In the genomic region with DNA sequence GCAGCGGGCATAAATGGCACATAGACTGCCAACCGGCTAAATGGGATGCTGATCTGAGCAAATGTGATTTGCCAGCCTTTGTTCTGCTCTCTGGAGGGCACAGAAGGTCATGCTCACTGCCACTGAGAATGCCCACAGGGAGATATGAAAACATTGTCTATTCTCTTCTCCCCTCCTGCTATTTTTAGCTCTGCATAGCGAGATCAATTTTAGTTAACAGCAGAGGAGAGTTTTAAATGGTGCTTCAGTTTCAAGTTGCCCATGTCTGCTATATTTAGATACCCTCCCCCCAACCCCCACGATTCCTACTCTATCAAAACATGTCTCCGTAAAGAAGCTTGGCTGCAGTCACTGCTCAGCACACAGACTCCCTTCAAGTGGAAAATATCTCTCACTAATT, we compare ENCODE assay signal across 9 mouse cellular contexts. TPM values are rescaled to one million over a fixed set of nuclear protein-coding genes. Genes with fewer than 3 reads are reported as not detected.
DNase-seq lines count a peak whose midpoint lies in the region; ATAC-seq lines count a peak whose summit lies in the region.
"Had no signal": no experiment of that assay in that cellular context is flagged by ENCODE, and none has a peak within 500 bp of the region (broad histone marks: within the 10 kb centered on the region; RNA-seq: fewer than 3 reads in every experiment).

No protein-coding gene starts in this region.

- H3K36me3 ChIP-seq in heart, embryonic 15.5 days = no peaks in the 10 kb centered on the region
- no peaks in the 10 kb centered on the region for H3K36me3 ChIP-seq in midbrain, embryonic 14.5 days (ENCODE audit: control insufficient read depth, insufficient read depth, low read length)

- DNase-seq in heart, adult 11 months = peak; percentile 94
- DNase-seq in heart, postnatal 25 days (ENCODE audit: low spot score) = no peak
- DNase-seq in cerebellum, postnatal 10 days = peak; percentile 60 to 61
- DNase-seq in midbrain, embryonic 14.5 days = peak; percentile 73
- DNase-seq in adrenal gland, adult (ENCODE audit: inconsistent age in 2 of 2, low spot score in 1 of 2) = no peak
- DNase-seq in gastrocnemius, postnatal 10 days = no peak
- no peak for DNase-seq in kidney, postnatal 25 days

- H3K27me3 ChIP-seq in heart, embryonic 15.5 days = no peaks in the 10 kb centered on the region
- H3K27me3 ChIP-seq in midbrain, embryonic 14.5 days (ENCODE audit: control insufficient read depth, insufficient read depth, low read length) = no peaks in the 10 kb centered on the region

- peaks cover 37% of the 10 kb centered on the region for H3K4me1 ChIP-seq in heart, embryonic 15.5 days (replicated peaks)
- H3K4me1 ChIP-seq in midbrain, embryonic 14.5 days (ENCODE audit: control insufficient read depth, insufficient read depth, low read length) = peaks cover 14% of the 10 kb centered on the region; the same call in 1 of the 2 replicates

- peak overlapping the region; percentile 90 for H3K27ac ChIP-seq in heart, embryonic 15.5 days
- peak overlapping the region; percentile 74 for H3K27ac ChIP-seq in midbrain, embryonic 14.5 days (replicated peaks; ENCODE audit: low read depth, low read length)
- H3K27ac ChIP-seq: macrophage had no signal

- 8% methylated on average over 5 of the region's 5 CpGs for WGBS in heart, embryonic 15.5 days
- WGBS in midbrain, embryonic 14.5 days = 19% methylated on average over 5 of the region's 5 CpGs

- intact Hi-C loops in heart, postnatal 25 days (cut with DNase I) = loop anchor here (5.0 kb wide), 1 partner anchor 224 kb away; the partner anchor contains the start of gene Rcan2

- peak overlapping the region; percentile 17; the same call in 1 of the 2 replicates for H3K4me2 ChIP-seq in heart, embryonic 15.5 days
- peak overlapping the region; percentile 6; the same call in 1 of the 2 replicates for H3K4me2 ChIP-seq in midbrain, embryonic 14.5 days (ENCODE audit: low read length)

- peak; percentile 87 for ATAC-seq in heart, embryonic 15.5 days (replicated peaks; ENCODE audit: insufficient number of reproducible peaks, insufficient read depth, low FRiP score, low read depth)
- peak; percentile 48; the same call in 1 of the 2 replicates for ATAC-seq in midbrain, embryonic 14.5 days (ENCODE audit: low FRiP score, low TSS enrichment)

- no peak overlapping the region for H3K4me3 ChIP-seq in heart, embryonic 15.5 days
- H3K4me3 ChIP-seq in midbrain, embryonic 14.5 days (replicated peaks; ENCODE audit: low read depth, low read length) = no peak overlapping the region

- H3K9ac ChIP-seq in heart, embryonic 15.5 days = no peak overlapping the region
- no peak overlapping the region for H3K9ac ChIP-seq in midbrain, embryonic 14.5 days (replicated peaks; ENCODE audit: low read length)

- no peaks in the 10 kb centered on the region for H3K9me3 ChIP-seq in heart, embryonic 15.5 days (replicated peaks)
- no peaks in the 10 kb centered on the region for H3K9me3 ChIP-seq in midbrain, embryonic 14.5 days (ENCODE audit: control insufficient read depth, low read length)

RNA-seq across cellular contexts. Expression of gene Enpp5, which starts 52.2 kb away (rescaled TPM):
- 10 to 100 TPM; 10.1 to 10.6 TPM for total RNA-seq in heart, postnatal 25 days (2021)
- polyA plus RNA-seq in heart, embryonic 15.5 days (2015; fragmentation: Nextera tagmentation; extraction: Ambion mirVana) = 16.0 and 20.5 TPM in 2 replicates
- polyA plus RNA-seq in midbrain, embryonic 14.5 days (2014; fragmentation: Nextera tagmentation; extraction: Ambion mirVana) = 80.2 and 82.7 TPM in 2 replicates
- total RNA-seq in gastrocnemius, postnatal 10 days (2021) = 1 to 10 TPM; 5.9 to 7.0 TPM

Comparison
In these comparisons a context has a peak if more than half of its experiments do, and no peak if none do; other contexts are left out.
1. DNase-seq: peak in heart, adult 11 months (single experiment), cerebellum, postnatal 10 days (2 of 2) and midbrain, embryonic 14.5 days (single experiment); none in heart, postnatal 25 days (single experiment), adrenal gland, adult (0 of 2), gastrocnemius, postnatal 10 days (single experiment) and kidney, postnatal 25 days (0 of 2).